Mouse (Mus musculus) cerebellum, adult (tissue): ENCODE measurements around the gene Srrt.

Experiments used
- ATAC-seq: cut with Nextera tagmentation; 2 replicates; pipeline ENCODE4 v1.9.2; 2017; ENCODE audit warnings: mild to moderate bottlenecking, moderate library complexity, mixed read lengths; ENCODE audit not compliant: insufficient number of reproducible peaks, low FRiP score, low TSS enrichment

The Srrt gene

GRCm38 (mm10) chr5:137277360-137278342, 29.8 kb downstream of the Srrt start:
- no peak for ATAC-seq

- no peak for ATAC-seq
These were observed 39.2 kb downstream of the Srrt start for GRCm38 (mm10) chr5:137268131-137268910.

GRCm38 (mm10) chr5:137264787-137265186, 42.7 kb downstream of the Srrt start:
- ATAC-seq, result no peak

GRCm38 (mm10) chr5:137263897-137264720, 43.4 kb downstream of the Srrt start:
- no peak for ATAC-seq
